Mouse (Mus musculus): ENCODE data around the gene D6Ertd527e. TPM values are rescaled to one million over a fixed set of nuclear protein-coding genes. Genes with fewer than 3 reads are reported as not detected.

The D6Ertd527e gene
- polyA plus RNA-seq, 1 experiment from 2014 or later = 0.33 TPM

DNA sequence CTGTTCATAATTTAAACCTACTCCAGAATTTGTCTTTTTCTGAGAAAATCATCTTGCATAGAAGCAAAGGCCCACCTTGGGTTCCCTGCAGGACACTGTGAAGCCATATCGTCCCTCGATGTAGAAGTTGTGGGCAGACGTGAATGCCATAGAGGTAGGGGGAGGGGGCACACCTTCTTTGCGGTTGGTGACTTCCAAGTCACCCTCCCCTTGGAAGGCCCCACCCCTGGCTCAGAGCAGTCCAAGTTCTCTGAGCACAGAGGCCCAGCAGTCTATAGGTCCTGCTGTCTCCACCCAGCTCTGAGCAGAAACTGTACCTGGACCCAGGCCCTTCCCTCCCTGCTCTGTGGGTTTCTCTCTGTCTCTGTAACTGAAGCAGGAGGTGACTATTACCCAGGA, 2.6 kb upstream of the D6Ertd527e start:
- Histone ChIP-seq H3K27ac (ENCODE audit: low read length) (no peak overlapping the region), H3K4me2 (ENCODE audit: low read length) (no peak overlapping the region), H3K4me1 (replicated peaks; ENCODE audit: control insufficient read depth, insufficient read depth, low read length) (peaks cover 9% of the 10 kb centered on the region), H3K27me3 (replicated peaks; ENCODE audit: control insufficient read depth, insufficient read depth, low read length) (no peaks in the 10 kb centered on the region), H3K9me3 (ENCODE audit: control insufficient read depth, low read length) (no peaks in the 10 kb centered on the region), H3K9ac (replicated peaks; ENCODE audit: low read depth, low read length) (no peak overlapping the region), H3K4me3 (replicated peaks; ENCODE audit: low read length) (no peak overlapping the region), H3K36me3 (ENCODE audit: control insufficient read depth, insufficient read depth) (no peaks in the 10 kb centered on the region)
- ATAC-seq = no peak; the same call in 1 of the 2 replicates
- 26% methylated on average over 4 of the region's 4 CpGs for WGBS

DNA sequence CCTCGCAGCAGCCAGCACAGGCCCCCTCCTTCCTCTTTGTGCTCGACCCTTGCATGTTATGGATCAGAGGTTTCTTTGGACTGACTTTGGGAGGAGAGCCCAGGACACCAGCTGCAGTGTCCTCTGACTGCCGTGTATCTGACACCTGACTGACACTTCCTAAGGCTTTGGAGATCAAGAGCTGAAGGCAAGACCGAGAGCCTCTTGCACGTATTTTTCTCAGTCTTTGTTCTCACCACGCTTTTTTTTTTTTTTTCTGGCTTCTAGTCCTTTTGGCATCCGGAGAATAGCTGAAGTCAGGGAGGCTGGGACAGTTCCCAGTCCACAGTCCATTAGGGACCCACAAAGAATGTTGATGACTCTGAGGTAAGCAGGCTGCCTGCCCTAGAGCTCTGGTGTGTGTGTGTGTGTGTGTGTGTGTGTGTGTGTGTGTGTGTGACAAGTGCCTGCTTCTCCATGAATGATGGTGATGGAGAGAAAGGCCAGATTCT, 2.1 kb upstream of the D6Ertd527e start:
- H3K9me3 ChIP-seq (ENCODE audit: control insufficient read depth, low read length) = no peaks in the 10 kb centered on the region
- no peak for ATAC-seq

DNA sequence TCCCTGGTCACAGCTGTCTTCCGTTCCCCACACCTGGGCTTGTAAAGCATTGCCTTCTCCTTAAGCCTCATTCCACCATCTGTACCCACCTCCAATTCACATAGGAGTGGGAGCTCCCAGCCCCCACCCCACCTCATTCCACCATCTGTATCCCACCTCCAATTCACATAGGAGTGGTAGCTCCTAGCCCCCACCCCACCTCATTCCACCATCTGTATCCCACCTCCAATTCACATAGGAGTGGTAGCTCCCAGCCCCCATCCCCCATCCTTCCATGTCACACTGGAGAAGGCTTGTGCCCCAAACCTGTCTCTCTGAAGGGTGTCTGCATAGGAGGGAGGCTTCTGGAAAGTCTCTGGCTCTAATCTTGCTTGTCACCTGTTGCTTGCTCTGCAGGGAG, 1.2 kb upstream of the D6Ertd527e start:
- no peak for ATAC-seq
- Histone ChIP-seq H3K9ac (replicated peaks; ENCODE audit: low read depth, low read length) (no peak overlapping the region), H3K4me2 (ENCODE audit: low read length) (no peak overlapping the region), H3K27me3 (replicated peaks; ENCODE audit: control insufficient read depth, insufficient read depth, low read length) (no peaks in the 10 kb centered on the region), H3K4me3 (replicated peaks; ENCODE audit: low read length) (no peak overlapping the region), H3K36me3 (ENCODE audit: control insufficient read depth, insufficient read depth) (no peaks in the 10 kb centered on the region), H3K9me3 (ENCODE audit: control insufficient read depth, low read length) (no peaks in the 10 kb centered on the region), H3K4me1 (replicated peaks; ENCODE audit: control insufficient read depth, insufficient read depth, low read length) (peaks cover 9% of the 10 kb centered on the region), H3K27ac (ENCODE audit: low read length) (no peak overlapping the region)
- 88% methylated on average over 1 of the region's 1 CpGs for WGBS

More for the DNA sequence above, 2.1 kb upstream of the D6Ertd527e start:
- Histone ChIP-seq H3K36me3 (ENCODE audit: control insufficient read depth, insufficient read depth) (no peaks in the 10 kb centered on the region), H3K27ac (ENCODE audit: low read length) (no peak overlapping the region), H3K4me2 (ENCODE audit: low read length) (no peak overlapping the region), H3K4me3 (replicated peaks; ENCODE audit: low read length) (no peak overlapping the region), H3K4me1 (replicated peaks; ENCODE audit: control insufficient read depth, insufficient read depth, low read length) (peaks cover 9% of the 10 kb centered on the region), H3K27me3 (replicated peaks; ENCODE audit: control insufficient read depth, insufficient read depth, low read length) (no peaks in the 10 kb centered on the region), H3K9ac (replicated peaks; ENCODE audit: low read depth, low read length) (no peak overlapping the region)
- 25% methylated on average over 7 of the region's 7 CpGs for WGBS

- Histone ChIP-seq H3K4me2 (ENCODE audit: low read length) (no peak overlapping the region), H3K27ac (ENCODE audit: low read length) (no peak overlapping the region), H3K36me3 (ENCODE audit: control insufficient read depth, insufficient read depth) (no peaks in the 10 kb centered on the region), H3K4me1 (replicated peaks; ENCODE audit: control insufficient read depth, insufficient read depth, low read length) (no peaks in the 10 kb centered on the region), H3K4me3 (replicated peaks; ENCODE audit: low read length) (no peak overlapping the region), H3K27me3 (replicated peaks; ENCODE audit: control insufficient read depth, insufficient read depth, low read length) (no peaks in the 10 kb centered on the region), H3K9me3 (ENCODE audit: control insufficient read depth, low read length) (no peaks in the 10 kb centered on the region), H3K9ac (replicated peaks; ENCODE audit: low read depth, low read length) (no peak overlapping the region)
- 100% methylated on average over 1 of the region's 1 CpGs for WGBS
- ATAC-seq = no peak
Observed at GRCm38 (mm10) chr6:87111493-87111892, 6.9 kb downstream of the D6Ertd527e start.

DNA sequence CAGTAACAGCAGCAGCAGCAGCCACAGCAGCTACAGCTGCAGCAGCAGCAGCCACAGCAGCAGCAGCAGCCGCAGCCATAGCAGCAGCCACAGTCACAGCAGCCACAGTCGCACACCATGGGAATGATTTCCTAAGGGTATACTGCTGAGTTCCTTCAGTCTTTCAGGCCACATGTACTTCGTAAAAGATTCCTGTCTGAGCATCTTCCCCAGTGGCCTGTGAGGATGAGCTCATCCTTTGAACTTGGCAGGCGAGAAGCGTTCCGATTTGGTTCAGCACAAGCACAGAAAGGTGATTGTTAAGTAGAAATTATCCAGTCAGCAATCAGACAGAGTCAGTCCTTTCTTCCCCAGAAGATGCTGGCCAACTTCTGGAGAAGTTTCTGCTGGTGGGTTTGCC, 7.6 kb downstream of the D6Ertd527e start:
- no peaks in the 10 kb centered on the region for H3K9me3 ChIP-seq (ENCODE audit: control insufficient read depth, low read length)
- no peak overlapping the region for H3K4me3 ChIP-seq (replicated peaks; ENCODE audit: low read length)
- H3K4me1 ChIP-seq (replicated peaks; ENCODE audit: control insufficient read depth, insufficient read depth, low read length) = no peaks in the 10 kb centered on the region
- H3K27me3 ChIP-seq (replicated peaks; ENCODE audit: control insufficient read depth, insufficient read depth, low read length) = no peaks in the 10 kb centered on the region
- 79% methylated on average over 6 of the region's 6 CpGs for WGBS
- no peak for ATAC-seq
- no peak overlapping the region for H3K27ac ChIP-seq (ENCODE audit: low read length)
- no peak overlapping the region for H3K9ac ChIP-seq (replicated peaks; ENCODE audit: low read depth, low read length)
- no peaks in the 10 kb centered on the region for H3K36me3 ChIP-seq (ENCODE audit: control insufficient read depth, insufficient read depth)
- no peak overlapping the region for H3K4me2 ChIP-seq (ENCODE audit: low read length)

DNA sequence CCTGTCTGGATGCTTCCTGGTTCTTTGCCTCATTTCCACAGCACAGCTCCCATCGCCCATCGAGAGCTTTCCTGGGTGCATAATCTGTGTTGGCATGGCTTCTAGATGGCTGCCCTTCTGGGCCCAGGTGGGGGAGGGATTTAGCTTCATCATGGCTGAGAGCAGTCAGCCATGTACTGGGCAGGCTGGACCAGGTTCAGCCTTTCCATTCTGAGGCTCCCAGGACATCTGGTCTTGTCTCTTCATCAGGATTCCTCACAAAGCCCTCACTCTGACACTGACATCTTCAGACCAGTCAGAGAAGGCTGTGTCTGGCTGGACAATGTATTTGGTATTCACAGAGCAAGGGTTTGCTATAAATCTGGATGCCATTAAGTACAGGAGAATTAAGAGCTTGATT, 11.4 kb downstream of the D6Ertd527e start:
- H3K9me3 ChIP-seq (ENCODE audit: control insufficient read depth, low read length) = no peaks in the 10 kb centered on the region
- no peak for ATAC-seq
- WGBS = 86% methylated on average over 2 of the region's 2 CpGs
- H3K4me2 ChIP-seq (ENCODE audit: low read length) = no peak overlapping the region
- no peaks in the 10 kb centered on the region for H3K36me3 ChIP-seq (ENCODE audit: control insufficient read depth, insufficient read depth)
- H3K27ac ChIP-seq (ENCODE audit: low read length) = no peak overlapping the region
- H3K4me3 ChIP-seq (replicated peaks; ENCODE audit: low read length) = no peak overlapping the region
- no peaks in the 10 kb centered on the region for H3K4me1 ChIP-seq (replicated peaks; ENCODE audit: control insufficient read depth, insufficient read depth, low read length)
- no peak overlapping the region for H3K9ac ChIP-seq (replicated peaks; ENCODE audit: low read depth, low read length)
- H3K27me3 ChIP-seq (replicated peaks; ENCODE audit: control insufficient read depth, insufficient read depth, low read length) = no peaks in the 10 kb centered on the region

- Histone ChIP-seq H3K36me3 (ENCODE audit: control insufficient read depth, insufficient read depth) (no peaks in the 10 kb centered on the region), H3K4me2 (ENCODE audit: low read length) (no peak overlapping the region), H3K27me3 (replicated peaks; ENCODE audit: control insufficient read depth, insufficient read depth, low read length) (no peaks in the 10 kb centered on the region), H3K27ac (ENCODE audit: low read length) (no peak overlapping the region), H3K9me3 (ENCODE audit: control insufficient read depth, low read length) (no peaks in the 10 kb centered on the region), H3K9ac (replicated peaks; ENCODE audit: low read depth, low read length) (no peak overlapping the region), H3K4me3 (replicated peaks; ENCODE audit: low read length) (no peak overlapping the region), H3K4me1 (replicated peaks; ENCODE audit: control insufficient read depth, insufficient read depth, low read length) (no peaks in the 10 kb centered on the region)
- WGBS = 85% methylated on average over 7 of the region's 7 CpGs
- no peak for ATAC-seq
Observed at GRCm38 (mm10) chr6:87116596-87116995, 12.1 kb downstream of the D6Ertd527e start.

DNA sequence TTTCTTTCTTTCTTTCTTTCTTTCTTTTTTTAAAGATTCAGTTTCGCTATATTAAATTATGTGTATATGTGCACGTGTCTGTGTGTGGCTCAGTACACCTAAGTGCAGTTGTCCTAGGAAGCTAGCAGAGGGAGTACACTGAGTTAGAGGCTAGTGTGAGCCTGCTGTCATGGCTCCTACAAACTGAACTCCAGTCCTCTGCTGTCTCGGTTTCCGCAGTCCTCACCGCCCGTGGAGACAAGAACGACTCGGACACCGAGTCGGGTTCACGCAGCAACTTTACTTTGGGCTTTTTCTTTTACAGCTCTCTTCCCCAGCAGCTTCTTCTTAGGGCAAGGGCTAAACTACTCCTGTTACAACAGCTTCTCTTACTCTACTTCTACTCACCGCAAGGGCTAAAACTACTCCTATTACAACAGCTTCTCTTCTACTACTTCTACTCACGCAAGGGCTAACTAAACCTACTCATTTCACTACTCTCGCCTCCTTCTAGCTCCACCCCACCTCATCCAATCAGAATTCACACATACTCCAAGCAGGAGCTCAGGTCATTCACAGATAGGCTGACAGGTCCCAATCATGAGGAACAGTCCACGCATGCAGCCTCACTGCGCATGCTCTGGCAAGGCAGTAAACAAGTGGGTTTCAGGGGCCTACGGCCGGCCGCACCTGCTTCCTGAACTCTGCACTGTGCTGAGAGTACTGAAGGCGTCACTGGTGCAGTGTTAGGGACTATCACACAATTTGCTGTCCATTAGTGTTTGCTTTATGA, 14.7 kb downstream of the D6Ertd527e start:
- no peaks in the 10 kb centered on the region for H3K36me3 ChIP-seq (ENCODE audit: control insufficient read depth, insufficient read depth)
- no peaks in the 10 kb centered on the region for H3K4me1 ChIP-seq (replicated peaks; ENCODE audit: control insufficient read depth, insufficient read depth, low read length)
- no peak overlapping the region for H3K9ac ChIP-seq (replicated peaks; ENCODE audit: low read depth, low read length)
- H3K4me3 ChIP-seq (replicated peaks; ENCODE audit: low read length) = no peak overlapping the region
- H3K9me3 ChIP-seq (ENCODE audit: control insufficient read depth, low read length) = no peaks in the 10 kb centered on the region
- no peak for ATAC-seq
- no peak overlapping the region for H3K4me2 ChIP-seq (ENCODE audit: low read length)
- H3K27me3 ChIP-seq (replicated peaks; ENCODE audit: control insufficient read depth, insufficient read depth, low read length) = no peaks in the 10 kb centered on the region
- 90% methylated on average over 20 of the region's 20 CpGs for WGBS
- H3K27ac ChIP-seq (ENCODE audit: low read length) = no peak overlapping the region

DNA sequence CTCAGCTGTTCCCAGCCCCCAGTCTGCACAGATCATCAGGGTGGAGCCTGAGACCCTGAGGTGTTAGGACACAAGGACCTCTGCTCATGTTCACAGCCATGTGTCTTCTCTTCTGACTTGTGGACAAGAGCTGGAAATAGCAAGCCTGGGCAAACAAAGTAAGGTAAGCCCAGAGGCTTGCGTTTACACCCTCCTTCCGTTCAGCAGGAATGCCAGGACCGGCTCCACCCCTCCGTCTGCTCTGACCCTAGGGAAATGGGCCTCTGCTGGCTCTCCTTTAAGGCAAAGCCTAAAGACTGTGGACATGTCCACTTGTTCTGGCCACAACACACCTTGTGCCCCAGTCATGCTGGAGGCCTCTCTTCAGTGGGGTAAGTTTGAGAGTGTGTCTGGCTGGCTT, 15.4 kb downstream of the D6Ertd527e start:
- Histone ChIP-seq H3K27me3 (replicated peaks; ENCODE audit: control insufficient read depth, insufficient read depth, low read length) (no peaks in the 10 kb centered on the region), H3K4me2 (ENCODE audit: low read length) (no peak overlapping the region), H3K36me3 (ENCODE audit: control insufficient read depth, insufficient read depth) (no peaks in the 10 kb centered on the region), H3K4me3 (replicated peaks; ENCODE audit: low read length) (no peak overlapping the region), H3K9me3 (ENCODE audit: control insufficient read depth, low read length) (no peaks in the 10 kb centered on the region), H3K27ac (ENCODE audit: low read length) (no peak overlapping the region), H3K4me1 (replicated peaks; ENCODE audit: control insufficient read depth, insufficient read depth, low read length) (no peaks in the 10 kb centered on the region), H3K9ac (replicated peaks; ENCODE audit: low read depth, low read length) (no peak overlapping the region)
- ATAC-seq = no peak
- WGBS = 80% methylated on average over 4 of the region's 4 CpGs
